Mouse (Mus musculus) G1E (cell line): ENCODE measurements around the gene Clca3b.
"Not testable (repeated sequence)": the region's sequence is repeated elsewhere in the genome, so short reads cannot be mapped to it uniquely, and the experiment has no call there.

ENCODE experiments used
- CTCF ChIP-seq: IDR thresholded peaks from 2 replicates; pipeline ENCODE4 v1.5.1; 2012; ENCODE audit warnings: low read depth, low read length, inconsistent platforms, mixed read lengths
- GATA1 ChIP-seq: IDR thresholded peaks from 2 replicates; pipeline ENCODE4 v1.6.1; 2012; ENCODE audit warnings: borderline replicate concordance, low read length, inconsistent platforms, mixed read lengths
- GATA2 ChIP-seq: IDR thresholded peaks from 2 replicates; pipeline ENCODE4 v1.6.1; 2012; ENCODE audit warnings: low read depth, low read length, inconsistent platforms, borderline replicate concordance
- POLR2AphosphoS5 ChIP-seq: IDR thresholded peaks from 2 replicates; pipeline ENCODE4 v1.6.1; 2012; ENCODE audit warnings: low read depth, low read length, inconsistent platforms; ENCODE audit not compliant: insufficient replicate concordance
- TAL1 ChIP-seq: conservative IDR thresholded peaks from 2 replicates; pipeline ENCODE4 v1.6.1; 2012; ENCODE audit warnings: low read depth, low read length, inconsistent platforms, mixed read lengths

- not testable (repeated sequence) for TF ChIP-seq CTCF, GATA2, GATA1, TAL1, POLR2AphosphoS5
These were observed 29.9 kb downstream of the Clca3b start, which contains the start of gene Clca3a2 for GRCm38 (mm10) chr3:144819219-144819618.
